Mouse (Mus musculus) small intestine, adult 2 months (tissue): ENCODE measurements around the gene Gm17334. TPM values are rescaled to one million over a fixed set of nuclear protein-coding genes. Genes with fewer than 3 reads are reported as not detected.

Experiments
- H3K27ac ChIP-seq: fragments of 200-500 bp; 2 replicates; pipeline ENCODE4 v1.5.1; 2012; ENCODE audit warnings: low read depth, low read length, control low read depth, inconsistent platforms; ENCODE audit not compliant: insufficient read depth
- H3K27me3 ChIP-seq: fragments of 200-500 bp; 2 replicates; pipeline ENCODE4 v1.6.1; 2012; ENCODE audit warnings: mild to moderate bottlenecking, moderate library complexity, low read length, inconsistent platforms; ENCODE audit not compliant: control insufficient read depth, insufficient read depth
- H3K36me3 ChIP-seq: fragments of 200-500 bp; 2 replicates; pipeline ENCODE4 v1.6.1; 2012; ENCODE audit warnings: mild to moderate bottlenecking, low read length, control low read depth, inconsistent platforms; ENCODE audit not compliant: control insufficient read depth, insufficient read depth
- H3K4me1 ChIP-seq: fragments of 200-500 bp; 2 replicates; pipeline ENCODE4 v1.6.1; 2012; ENCODE audit warnings: low read length, inconsistent platforms, mixed read lengths; ENCODE audit not compliant: control insufficient read depth, insufficient read depth, insufficient read length
- H3K4me3 ChIP-seq: fragments of 200-500 bp; 2 replicates; pipeline ENCODE4 v1.5.1; 2012; ENCODE audit warnings: low read depth, mild to moderate bottlenecking, control low read depth, inconsistent platforms, low read length, moderate library complexity
- CTCF ChIP-seq: fragments of 200-500 bp; IDR thresholded peaks from 2 replicates; pipeline ENCODE4 v1.5.1; 2012; ENCODE audit warnings: low read depth, mild to moderate bottlenecking, control low read depth, inconsistent platforms, low read length, moderate library complexity, mixed read lengths; ENCODE audit not compliant: insufficient replicate concordance, insufficient read length; ENCODE audit errors: extremely low read depth
- POLR2A ChIP-seq: fragments of 200-500 bp; IDR thresholded peaks from 2 replicates; pipeline ENCODE4 v1.6.1; 2012; ENCODE audit warnings: low read depth, mild to moderate bottlenecking, control low read depth, inconsistent platforms, low read length, moderate library complexity
- WGBS: fragments of 180-500 bp; shearing (Covaris S2); methylation state at CpG from one replicate; pipeline ENCODE4 v1.1.7; 2018; 5-methylcytosine and 5-hydroxymethylcytosine counted together
- polyA plus RNA-seq: library from polyadenylated mRNA; depleted of rRNA; stranded (reverse); fragments of >200 nt; gene quantifications from 2 replicates; pipeline ENCODE4 v1.2.3, GENCODE M21; 2012

Gm17334 gene
- polyA plus RNA-seq, 1 experiment: 1.6 TPM

GRCm38 (mm10) chr11:53769760-53770124 is 3.2 kb downstream of the Gm17334 start, which contains the start of gene Irf1:
Gene Irf1 (plus strand): TSS chr11:53770014.
- Histone ChIP-seq H3K27ac (peak within 1 kb of the TSS; percentile 100), H3K36me3 (peaks cover 34% of the 10 kb centered on the region), H3K4me3 (peak within 1 kb of the TSS; percentile 90), H3K27me3 (no peaks in the 10 kb centered on the region), H3K4me1 (peaks cover 34% of the 10 kb centered on the region)
- TF ChIP-seq POLR2A (peak; percentile 99), CTCF (no peak)
- WGBS: under 1% methylated on average over 40 of the region's 40 CpGs

DNA sequence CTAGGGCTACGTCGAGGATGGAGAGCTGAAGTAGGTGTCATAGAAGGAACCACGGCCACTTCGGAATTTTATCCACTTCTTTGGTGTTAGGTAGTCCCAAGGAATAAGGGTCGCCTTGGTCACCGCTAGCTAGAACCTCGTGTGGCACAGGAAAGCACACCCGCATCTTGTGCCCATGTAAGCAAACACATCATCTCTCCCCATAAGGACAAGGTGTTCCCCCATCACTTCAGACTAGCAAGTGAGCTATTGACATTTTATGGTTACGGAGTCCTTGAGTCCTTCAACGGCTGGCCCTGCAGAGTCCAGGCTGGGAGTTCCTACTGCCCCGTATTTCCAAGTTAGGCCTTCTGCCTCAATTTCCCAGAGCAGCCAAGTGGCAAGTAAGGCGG is 3.8 kb downstream of the Gm17334 start:
- TF ChIP-seq POLR2A (no peak), CTCF (no peak)
- H3K4me1 ChIP-seq: peaks cover 34% of the 10 kb centered on the region; the same call in 1 of the 2 replicates
- peak overlapping the region; percentile 89 for H3K27ac ChIP-seq
- no peaks in the 10 kb centered on the region for H3K27me3 ChIP-seq
- H3K36me3 ChIP-seq: peaks cover 29% of the 10 kb centered on the region
- whole genome bisulfite sequencing: 47% methylated on average over 12 of the region's 12 CpGs
- peak overlapping the region; percentile 90 for H3K4me3 ChIP-seq

GRCm38 (mm10) chr11:53768422-53769184 is 4.4 kb downstream of the Gm17334 start:
- Histone ChIP-seq H3K27me3 (no peaks in the 10 kb centered on the region), H3K4me1 (peaks cover 30% of the 10 kb centered on the region), H3K27ac (peak overlapping the region; percentile 89), H3K36me3 (peaks cover 23% of the 10 kb centered on the region), H3K4me3 (no peak overlapping the region)
- WGBS: 82% methylated on average over 13 of the region's 13 CpGs
- TF ChIP-seq CTCF (no peak), POLR2A (no peak)

DNA sequence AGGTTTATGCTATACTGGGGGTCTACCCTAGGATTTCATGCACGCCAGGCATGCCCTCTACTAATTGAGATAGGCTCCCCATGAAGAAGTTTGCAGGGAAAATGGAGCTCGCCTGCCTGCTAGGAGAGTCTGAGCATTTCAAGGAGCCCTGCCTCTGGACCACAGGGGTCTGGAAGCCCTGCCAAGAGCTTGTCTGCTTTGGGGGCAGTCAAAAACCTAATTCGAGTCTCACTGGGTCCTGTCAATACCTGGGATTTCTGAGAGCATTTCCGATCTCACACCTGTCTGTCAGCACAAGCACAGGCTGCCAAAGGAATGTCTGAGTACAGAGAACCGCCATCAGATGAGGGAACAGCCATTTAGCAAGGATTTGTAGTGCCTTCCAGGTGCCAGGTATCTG is 8.4 kb downstream of the Gm17334 start:
- TF ChIP-seq POLR2A: no peak
- no peak for TF ChIP-seq CTCF
- H3K27me3 ChIP-seq: no peaks in the 10 kb centered on the region
- H3K4me1 ChIP-seq: peaks cover 51% of the 10 kb centered on the region
- no peaks in the 10 kb centered on the region for H3K36me3 ChIP-seq
- H3K27ac ChIP-seq: peak overlapping the region; percentile 99
- 53% methylated on average over 5 of the region's 5 CpGs for WGBS
- H3K4me3 ChIP-seq: no peak overlapping the region

- Histone ChIP-seq H3K4me1 (peaks cover 51% of the 10 kb centered on the region), H3K36me3 (no peaks in the 10 kb centered on the region), H3K27me3 (no peaks in the 10 kb centered on the region), H3K4me3 (peak overlapping the region; percentile 62), H3K27ac (peak overlapping the region; percentile 99)
- TF ChIP-seq POLR2A (peak; percentile 78), CTCF (peak; percentile 37; the same call in 1 of the 2 replicates)
- WGBS: under 1% methylated on average over 33 of the region's 33 CpGs
Measured at GRCm38 (mm10) chr11:53763496-53764140, 9.4 kb downstream of the Gm17334 start.

GRCm38 (mm10) chr11:53762827-53763495 is 10.0 kb downstream of the Gm17334 start:
- H3K36me3 ChIP-seq: no peaks in the 10 kb centered on the region
- peaks cover 58% of the 10 kb centered on the region for H3K4me1 ChIP-seq
- peak overlapping the region; percentile 99 for H3K27ac ChIP-seq
- H3K27me3 ChIP-seq: no peaks in the 10 kb centered on the region
- TF ChIP-seq CTCF (no peak), POLR2A (peak; percentile 21; the same call in 1 of the 2 replicates)
- H3K4me3 ChIP-seq: peak overlapping the region; percentile 62
- WGBS: under 1% methylated on average over 23 of the region's 23 CpGs

- H3K27ac ChIP-seq: peak overlapping the region; percentile 99
- no peaks in the 10 kb centered on the region for H3K27me3 ChIP-seq
- 6% methylated on average over 2 of the region's 2 CpGs for WGBS
- H3K4me3 ChIP-seq: peak overlapping the region; percentile 62
- H3K36me3 ChIP-seq: no peaks in the 10 kb centered on the region
- peaks cover 58% of the 10 kb centered on the region for H3K4me1 ChIP-seq
- no peak for TF ChIP-seq POLR2A
- TF ChIP-seq CTCF: no peak
Measured at GRCm38 (mm10) chr11:53762426-53762825, 10.6 kb downstream of the Gm17334 start.
